Mouse (Mus musculus) intestine, embryonic 16.5 days (tissue): ENCODE measurements at regions not wholly inside any gene's neighbourhood (a gene's known extent, or its start where the extent isn't known, plus 50 kb on each side); places are given as distances from the start of the nearest gene placed in this dataset.

Source experiments
- ATAC-seq: fragments of 200-750 bp; cut with Nextera tagmentation; 2 replicates; pipeline ENCODE4 v1.8.0; 2017; ENCODE audit warnings: moderate TSS enrichment, moderate library complexity
- H3K27ac ChIP-seq: fragments of 300-500 bp; sonication (generic); 2 replicates; pipeline ENCODE4 v1.5.1; 2014; ENCODE audit warnings: mild to moderate bottlenecking, low read length
- H3K27me3 ChIP-seq: fragments of 300-500 bp; sonication (generic); replicated peaks from 2 replicates; pipeline ENCODE4 v1.6.1; 2014; ENCODE audit warnings: low read length, control low read depth, mixed read lengths; ENCODE audit not compliant: control insufficient read depth, insufficient read depth
- H3K36me3 ChIP-seq: fragments of 300-500 bp; sonication (generic); 2 replicates; pipeline ENCODE4 v1.6.1; 2014; ENCODE audit warnings: low read length, control low read depth; ENCODE audit not compliant: control insufficient read depth, insufficient read depth
- H3K4me1 ChIP-seq: fragments of 300-500 bp; sonication (generic); 2 replicates; pipeline ENCODE4 v1.6.1; 2014; ENCODE audit warnings: low read length, control low read depth, mixed read lengths; ENCODE audit not compliant: control insufficient read depth, insufficient read depth
- H3K4me2 ChIP-seq: fragments of 300-500 bp; sonication (generic); 2 replicates; pipeline ENCODE4 v1.6.1; 2014; ENCODE audit warnings: low read depth, low read length, control low read depth
- H3K4me3 ChIP-seq: fragments of 300-500 bp; sonication (generic); 2 replicates; pipeline ENCODE4 v1.5.1; 2014; ENCODE audit warnings: mild to moderate bottlenecking, low read length
- H3K9ac ChIP-seq: fragments of 300-500 bp; sonication (generic); 2 replicates; pipeline ENCODE4 v1.6.1; 2014; ENCODE audit warnings: low read depth, low read length
- H3K9me3 ChIP-seq: fragments of 300-500 bp; sonication (generic); 2 replicates; pipeline ENCODE4 v1.6.1; 2016; ENCODE audit warnings: low read length, control low read depth; ENCODE audit not compliant: control insufficient read depth
- WGBS: fragments of 180-500 bp; shearing (Covaris S2); extraction: QIAGEN DNeasy Blood & Tissue Kit; methylation state at CpG from one replicate; pipeline ENCODE4 v1.1.7; 2014; 5-methylcytosine and 5-hydroxymethylcytosine counted together

GRCm38 (mm10) chr7:51783923-51784686 is 77.7 kb upstream of the Gas2 start:
- ATAC-seq: no peak
- Histone ChIP-seq H3K36me3 (no peaks in the 10 kb centered on the region), H3K4me3 (no peak overlapping the region), H3K4me1 (no peaks in the 10 kb centered on the region), H3K9me3 (no peaks in the 10 kb centered on the region), H3K9ac (no peak overlapping the region), H3K27ac (no peak overlapping the region), H3K4me2 (no peak overlapping the region), H3K27me3 (no peaks in the 10 kb centered on the region)
- 78% methylated on average over 14 of the region's 14 CpGs for WGBS

- WGBS: 56% methylated on average over 17 of the region's 17 CpGs
- H3K4me1 ChIP-seq: no peaks in the 10 kb centered on the region
- H3K27ac ChIP-seq: no peak overlapping the region
- no peak overlapping the region for H3K9ac ChIP-seq
- ATAC-seq: no peak
- H3K36me3 ChIP-seq: no peaks in the 10 kb centered on the region
- no peak overlapping the region for H3K4me2 ChIP-seq
- no peak overlapping the region for H3K4me3 ChIP-seq
- no peaks in the 10 kb centered on the region for H3K9me3 ChIP-seq
- H3K27me3 ChIP-seq: no peaks in the 10 kb centered on the region
Measured at GRCm38 (mm10) chr7:51790690-51791560, 70.9 kb upstream of the Gas2 start.

DNA sequence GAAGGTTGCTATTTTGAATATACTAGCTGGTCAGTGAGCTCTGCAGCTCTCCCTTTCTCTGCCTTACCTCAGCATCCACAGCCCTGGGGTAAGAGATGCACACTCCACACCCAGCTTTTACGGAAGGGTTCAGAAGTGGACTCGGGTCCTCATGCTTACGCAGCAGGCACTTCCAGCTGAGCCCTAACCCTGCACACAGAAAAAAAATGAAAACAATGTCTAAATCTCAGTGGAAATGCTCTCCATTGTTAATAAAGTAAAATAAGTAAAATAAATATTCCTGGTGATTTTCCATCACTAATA is 70.3 kb upstream of the Gas2 start:
- ATAC-seq: no peak
- WGBS: 86% methylated on average over 3 of the region's 3 CpGs

More for the DNA sequence above, 70.3 kb upstream of the Gas2 start:
- H3K27ac ChIP-seq: no peak overlapping the region
- no peaks in the 10 kb centered on the region for H3K9me3 ChIP-seq
- no peak overlapping the region for H3K9ac ChIP-seq
- H3K4me1 ChIP-seq: no peaks in the 10 kb centered on the region
- no peak overlapping the region for H3K4me2 ChIP-seq
- H3K27me3 ChIP-seq: no peaks in the 10 kb centered on the region
- no peak overlapping the region for H3K4me3 ChIP-seq
- no peaks in the 10 kb centered on the region for H3K36me3 ChIP-seq
